In genomic region chr1:193459735-193460134, GRCm38 (mm10) we compare ENCODE assay signal across 18 mouse cellular contexts.
DNase-seq lines count a peak whose midpoint lies in the region; ATAC-seq lines count a peak whose summit lies in the region.
"Had no signal": no experiment of that assay in that cellular context is flagged by ENCODE, and none has a peak within 500 bp of the region (broad histone marks: within the 10 kb centered on the region; RNA-seq: fewer than 3 reads in every experiment).

No protein-coding gene starts in this region.

- no peak for DNase-seq in cerebellum, adult 11 months
- DNase-seq in heart, embryonic 10.5 days (ENCODE audit: low spot score): no peak
- DNase-seq in heart, postnatal 25 days (ENCODE audit: low spot score): no peak
- DNase-seq in right cerebral cortex, postnatal 4 days: peak; percentile 20
- DNase-seq in right cerebral cortex, adult 18-20 months: no peak
- DNase-seq: cerebellum, adult 18-20 months; gastrocnemius, postnatal 10 days; lung, adult 2 months; retina, postnatal 1 day had no signal

- H3K36me3 ChIP-seq in heart, embryonic 10.5 days: no peaks in the 10 kb centered on the region
- no peaks in the 10 kb centered on the region for H3K36me3 ChIP-seq in hindbrain, embryonic 15.5 days
- H3K36me3 ChIP-seq in hindbrain, embryonic 12.5 days: no peaks in the 10 kb centered on the region
- H3K36me3 ChIP-seq: G1E; kidney, embryonic 15.5 days; midbrain, embryonic 12.5 days had no signal

- no peaks in the 10 kb centered on the region for H3K27me3 ChIP-seq in heart, embryonic 10.5 days (ENCODE audit: insufficient read depth, poor library complexity, severe bottlenecking)
- no peaks in the 10 kb centered on the region for H3K27me3 ChIP-seq in hindbrain, embryonic 15.5 days
- no peaks in the 10 kb centered on the region for H3K27me3 ChIP-seq in hindbrain, embryonic 12.5 days
- H3K27me3 ChIP-seq: kidney, embryonic 15.5 days; midbrain, embryonic 12.5 days had no signal

- 65% methylated on average over 5 of the region's 5 CpGs for WGBS in heart, embryonic 10.5 days
- WGBS in hindbrain, embryonic 15.5 days: 63% methylated on average over 5 of the region's 5 CpGs
- WGBS in hindbrain, embryonic 12.5 days: 80% methylated on average over 5 of the region's 5 CpGs

- no peak overlapping the region for H3K9ac ChIP-seq in hindbrain, embryonic 15.5 days
- H3K9ac ChIP-seq in hindbrain, embryonic 12.5 days: no peak overlapping the region
- H3K9ac ChIP-seq: kidney, embryonic 15.5 days; midbrain, embryonic 12.5 days had no signal

- ATAC-seq in cerebellum, adult (ENCODE audit: insufficient number of reproducible peaks, low FRiP score, low TSS enrichment): 0 out of 2 replicates have a peak, but pooled peaks have one; percentile 47
- peak; percentile 61; the same call in 1 of the 2 replicates for ATAC-seq in hindbrain, embryonic 15.5 days (ENCODE audit: low FRiP score, low read depth)
- no peak for ATAC-seq in hindbrain, embryonic 12.5 days (ENCODE audit: low FRiP score)
- ATAC-seq: CD4-positive, CD25-positive, alpha-beta regulatory T cell, adult 4 months; intestine, embryonic 16.5 days had no signal

- H3K4me3 ChIP-seq in heart, embryonic 10.5 days: no peak overlapping the region
- H3K4me3 ChIP-seq in hindbrain, embryonic 15.5 days: no peak overlapping the region
- no peak overlapping the region for H3K4me3 ChIP-seq in hindbrain, embryonic 12.5 days
- H3K4me3 ChIP-seq: kidney, embryonic 15.5 days; midbrain, embryonic 12.5 days had no signal

- 0 out of 2 replicates have a peak overlapping the region, but pooled peaks have one; percentile 57 for H3K27ac ChIP-seq in heart, embryonic 10.5 days
- H3K27ac ChIP-seq in hindbrain, embryonic 15.5 days (replicated peaks): no peak overlapping the region
- no peak overlapping the region for H3K27ac ChIP-seq in hindbrain, embryonic 12.5 days
- H3K27ac ChIP-seq: kidney, embryonic 15.5 days; macrophage; midbrain, embryonic 12.5 days had no signal

- intact Hi-C loops in heart, postnatal 25 days (cut with DNase I): no loop called here

- H3K4me2 ChIP-seq in hindbrain, embryonic 15.5 days: no peak overlapping the region
- H3K4me2 ChIP-seq in hindbrain, embryonic 12.5 days (replicated peaks): no peak overlapping the region
- H3K4me2 ChIP-seq: kidney, embryonic 15.5 days; midbrain, embryonic 12.5 days had no signal

- H3K9me3 ChIP-seq in heart, embryonic 10.5 days: no peaks in the 10 kb centered on the region
- H3K9me3 ChIP-seq in hindbrain, embryonic 15.5 days: no peaks in the 10 kb centered on the region
- H3K9me3 ChIP-seq in hindbrain, embryonic 12.5 days (replicated peaks): no peaks in the 10 kb centered on the region
- H3K9me3 ChIP-seq: G1E; kidney, embryonic 15.5 days; midbrain, embryonic 12.5 days had no signal

- H3K4me1 ChIP-seq in heart, embryonic 10.5 days: peaks cover 26% of the 10 kb centered on the region
- H3K4me1 ChIP-seq in hindbrain, embryonic 15.5 days (replicated peaks): no peaks in the 10 kb centered on the region
- H3K4me1 ChIP-seq in hindbrain, embryonic 12.5 days: no peaks in the 10 kb centered on the region
- H3K4me1 ChIP-seq: midbrain, embryonic 12.5 days had no signal
